Mouse (Mus musculus): ENCODE measurements at regions not wholly inside any gene's neighbourhood (a gene's known extent, or its start where the extent isn't known, plus 50 kb on each side); places are given as distances from the start of the nearest gene placed in this dataset.

DNA sequence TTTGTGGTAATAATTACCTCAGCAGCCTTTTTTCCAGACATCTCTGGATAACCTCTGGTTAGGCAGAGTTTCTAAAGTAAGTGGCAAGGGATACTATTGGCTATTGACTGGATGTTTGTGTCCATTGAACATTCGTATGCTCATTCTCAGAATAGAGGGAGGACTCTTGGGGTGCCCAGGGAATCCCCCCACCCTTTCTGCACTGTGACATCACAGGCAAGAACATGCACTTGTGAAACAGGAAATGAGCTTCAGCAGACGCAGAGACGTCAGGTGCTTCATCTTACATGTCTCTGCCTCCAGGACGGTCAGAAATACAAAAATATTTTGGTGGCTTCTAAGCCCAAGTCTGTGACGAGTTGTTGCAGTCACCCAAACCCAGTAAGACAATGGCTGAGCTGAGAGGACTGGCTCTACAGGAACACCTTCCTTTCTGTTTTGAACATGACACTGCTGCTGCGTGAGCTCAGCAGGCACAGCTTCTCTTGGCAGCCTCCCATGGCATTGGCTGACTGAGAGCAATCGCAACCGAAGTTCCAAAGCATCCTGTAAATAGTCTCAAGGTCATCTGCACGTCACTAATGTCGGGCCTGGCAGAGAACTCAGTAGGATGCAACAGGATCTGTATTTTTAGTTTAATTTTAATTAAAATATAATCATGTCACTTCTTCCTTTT, 904.6 kb downstream of the Slc4a3 start:
- peak; percentile 60 for DNase-seq
- intact Hi-C loops (cut with DNase I): no loop called here

DNA sequence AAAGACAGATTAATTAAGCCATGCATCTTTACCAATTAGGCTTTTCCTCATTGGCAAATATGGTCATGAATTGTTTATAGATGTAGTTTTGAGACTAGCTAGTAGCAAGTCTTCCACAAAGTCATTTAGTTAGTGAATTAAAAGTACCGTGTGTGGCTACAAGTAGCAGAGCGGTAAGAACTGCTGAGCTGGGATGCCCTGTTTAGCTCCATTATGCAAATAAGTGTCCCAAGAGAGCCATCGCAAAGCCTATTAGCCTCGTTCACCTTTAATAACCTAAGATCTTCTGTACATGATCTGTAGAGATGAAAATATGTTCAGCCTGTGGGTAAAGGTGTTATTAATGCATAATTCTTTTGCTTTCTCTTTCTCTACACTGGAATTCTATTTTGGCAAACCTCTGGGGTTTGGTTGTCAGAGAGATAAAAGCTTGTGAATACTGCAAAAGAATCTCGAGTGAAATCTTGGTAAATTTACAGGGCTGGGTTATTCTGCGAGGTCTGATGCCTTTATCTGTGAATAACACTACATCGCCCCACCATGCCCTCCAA, 907.2 kb downstream of the Slc4a3 start:
- intact Hi-C loops (cut with DNase I): no loop called here
- no peak for DNase-seq

DNA sequence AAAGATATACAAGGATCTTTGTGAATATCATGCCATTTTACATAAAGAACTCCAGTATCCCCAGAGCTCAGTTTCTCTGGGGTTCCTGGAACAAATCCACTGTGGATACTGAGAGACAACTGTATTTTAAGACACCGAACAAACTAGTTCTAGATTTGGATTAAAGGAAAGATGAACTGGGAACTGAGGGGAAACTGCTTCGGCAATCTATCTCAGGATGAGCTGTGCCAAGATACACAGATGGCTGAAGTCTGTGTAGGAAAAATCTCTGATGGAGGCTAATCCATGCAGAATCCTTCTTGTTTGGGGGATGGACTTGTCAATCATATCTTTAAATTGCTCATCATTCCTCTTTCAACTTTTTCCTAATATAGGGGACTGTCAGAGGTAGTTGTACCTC, 920.5 kb downstream of the Slc4a3 start:
- no peak for DNase-seq
- intact Hi-C loops (cut with DNase I): no loop called here

DNA sequence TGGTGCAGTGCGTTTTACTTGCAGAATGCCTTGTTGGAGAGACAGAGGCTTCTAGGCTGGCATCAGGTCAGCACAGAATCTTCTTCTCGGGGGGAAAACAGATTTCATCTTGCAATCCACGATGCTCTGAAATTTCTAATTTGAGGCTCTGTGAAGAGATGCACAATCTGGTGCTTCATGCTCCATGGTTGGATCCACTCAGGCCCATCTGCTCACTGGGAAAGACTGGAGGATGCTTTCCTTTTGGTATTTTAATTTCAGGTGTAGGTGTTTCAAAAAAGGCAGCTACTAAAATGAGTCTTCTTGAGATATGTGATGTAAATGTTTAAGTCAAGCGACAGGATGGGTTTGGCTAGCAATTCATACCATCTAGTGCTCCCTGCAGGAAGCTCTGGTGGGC, 938.1 kb downstream of the Slc4a3 start:
- intact Hi-C loops (cut with DNase I): no loop called here

DNA sequence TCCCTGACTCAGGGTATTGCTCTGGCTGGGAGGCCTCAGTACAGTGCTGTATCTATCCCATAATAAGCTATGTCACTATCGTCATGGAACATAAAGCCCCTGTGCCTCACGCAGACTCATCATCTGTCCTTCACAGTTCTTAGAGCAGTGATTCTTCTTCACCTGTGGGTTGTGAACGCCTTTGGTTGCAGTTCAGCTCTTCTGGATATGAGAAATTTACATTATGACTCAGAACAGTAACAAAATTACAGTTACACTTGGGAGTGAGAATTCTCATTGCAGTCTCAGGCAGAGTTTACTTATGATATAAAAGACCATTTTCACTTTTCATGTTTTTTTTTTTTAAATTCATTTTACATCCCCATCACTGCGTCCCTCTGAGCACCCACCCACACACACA, 941.4 kb downstream of the Slc4a3 start:
- intact Hi-C loops (cut with DNase I): no loop called here
- DNase-seq: no peak

More for the DNA sequence above, 938.1 kb downstream of the Slc4a3 start:
- no peak for DNase-seq

DNA sequence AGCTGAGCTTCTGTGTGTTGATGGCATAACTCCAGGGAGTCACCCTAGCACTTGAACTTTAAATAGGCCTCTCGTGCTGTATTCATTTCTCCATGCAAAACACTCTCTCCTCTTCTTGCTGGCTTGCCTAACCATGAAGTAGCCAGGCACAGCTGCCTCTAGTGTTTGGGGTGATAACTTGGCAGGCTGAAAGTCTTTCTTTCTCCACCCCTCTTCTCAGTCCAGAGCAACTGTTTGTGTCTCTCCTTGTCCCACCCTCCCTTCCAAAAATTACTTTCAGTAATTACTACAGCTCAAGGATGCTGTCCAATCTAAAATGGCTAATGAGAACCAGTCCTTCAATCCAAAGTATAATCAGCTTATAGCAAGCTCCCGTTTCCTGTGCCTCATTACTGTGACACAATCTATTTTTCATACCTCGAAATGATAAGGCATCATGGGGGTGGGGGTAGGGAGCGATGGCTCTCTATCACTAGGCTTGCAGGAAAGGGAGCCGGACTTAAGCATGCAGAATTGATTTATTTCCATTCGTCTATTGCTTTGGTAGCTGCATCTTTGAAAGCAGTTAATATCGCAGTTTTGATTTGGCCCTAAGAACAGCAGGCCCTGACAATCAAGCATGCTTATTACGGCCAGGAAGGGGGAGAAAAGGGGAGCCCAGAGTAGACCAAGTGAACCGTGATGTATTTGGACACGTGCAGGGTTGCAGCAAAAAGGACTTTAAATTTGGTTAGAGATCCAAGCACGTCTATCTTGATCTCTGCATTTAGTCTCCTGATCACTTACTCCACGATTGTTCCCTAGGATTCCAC, 943.8 kb downstream of the Slc4a3 start:
- DNase-seq: no peak
- intact Hi-C loops (cut with DNase I): loop anchor here (10.0 kb wide), 1 partner anchor 1025 kb away; the partner anchor contains the start of gene Epha4

DNA sequence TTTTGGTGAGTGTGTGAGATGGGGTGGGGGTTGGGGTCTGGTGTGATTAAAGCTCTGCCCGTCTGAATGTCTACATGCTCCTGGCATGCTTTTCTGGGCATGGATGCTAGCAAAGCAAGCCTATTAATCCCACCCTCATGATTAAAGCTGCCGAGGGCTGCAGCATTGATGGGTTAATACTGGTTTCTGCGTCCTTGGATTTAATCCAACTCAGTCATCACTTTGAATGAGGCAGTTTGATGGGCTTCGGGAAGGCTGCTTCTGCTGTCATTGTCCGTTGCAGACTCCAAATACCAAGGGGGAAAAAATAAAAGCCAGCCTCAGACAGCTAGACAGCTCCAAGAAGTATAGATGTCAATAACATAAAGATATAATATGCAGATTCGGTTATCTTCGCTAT, 944.7 kb downstream of the Slc4a3 start:
- peak; percentile 57 for DNase-seq
- intact Hi-C loops (cut with DNase I): loop anchor here (10.0 kb wide), 1 partner anchor 1024 kb away; the partner anchor contains the start of gene Epha4

DNA sequence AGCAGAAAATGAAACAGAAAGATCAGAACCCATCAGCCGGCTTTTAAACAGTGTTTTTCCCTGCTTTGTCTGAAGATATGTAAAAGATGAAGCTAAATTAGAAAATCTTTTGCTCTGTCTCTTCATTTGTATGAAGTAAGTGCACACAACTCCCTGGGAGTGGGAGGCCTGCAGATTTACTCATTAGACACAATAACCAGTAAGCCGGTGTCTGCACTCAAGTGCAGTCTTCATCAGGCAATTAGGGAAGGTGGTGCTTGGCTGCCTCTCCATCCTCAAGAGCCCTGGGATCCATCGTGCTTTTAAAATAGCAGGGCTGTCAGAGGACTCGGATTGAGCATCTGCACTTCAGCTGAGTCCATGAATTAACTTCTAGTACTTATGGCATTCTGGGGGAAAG, 945.1 kb downstream of the Slc4a3 start:
- intact Hi-C loops (cut with DNase I): loop anchor here (10.0 kb wide), 1 partner anchor 1024 kb away; the partner anchor contains the start of gene Epha4

DNA sequence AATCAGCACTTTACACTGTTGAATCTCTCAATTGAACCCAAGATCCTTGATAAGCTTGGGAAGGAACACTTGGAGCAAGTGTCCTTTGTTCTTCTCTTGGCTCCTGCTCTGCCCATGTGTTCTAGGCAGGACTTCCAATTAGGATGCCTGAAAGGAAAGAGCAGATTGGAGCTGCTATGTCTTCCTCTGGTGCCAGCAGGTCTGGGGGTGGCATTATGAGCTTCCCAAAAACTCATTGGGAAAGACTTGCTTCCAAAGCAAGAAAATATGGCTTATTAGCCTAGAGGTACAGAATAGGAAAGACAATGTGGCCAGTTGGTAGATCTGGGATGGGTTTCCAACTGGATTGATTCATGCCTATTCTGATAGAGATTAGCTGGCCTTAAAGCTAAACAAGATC, 959.1 kb downstream of the Slc4a3 start:
- DNase-seq: no peak
- intact Hi-C loops (cut with DNase I): no loop called here

More for the DNA sequence above, 945.1 kb downstream of the Slc4a3 start:
- DNase-seq: no peak

DNA sequence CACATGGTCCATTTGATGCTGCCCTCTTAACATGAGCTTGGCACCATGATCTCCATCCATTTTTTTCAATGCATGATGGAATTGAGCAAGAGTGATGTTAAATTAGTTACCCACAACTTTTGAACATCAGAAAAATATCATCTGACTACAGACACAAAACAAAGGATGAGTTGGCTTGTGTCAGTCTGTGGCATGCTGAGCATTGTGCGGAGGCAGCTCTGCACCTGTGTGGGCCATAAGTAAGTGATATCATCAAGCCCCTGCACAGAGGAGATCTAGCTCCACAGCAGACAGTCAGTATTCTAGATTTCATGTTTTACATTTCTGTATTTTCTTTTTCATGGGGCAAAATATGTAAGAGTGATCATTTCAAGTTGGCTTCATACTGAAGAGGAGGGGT, 962.8 kb downstream of the Slc4a3 start:
- DNase-seq: no peak
- intact Hi-C loops (cut with DNase I): no loop called here

DNA sequence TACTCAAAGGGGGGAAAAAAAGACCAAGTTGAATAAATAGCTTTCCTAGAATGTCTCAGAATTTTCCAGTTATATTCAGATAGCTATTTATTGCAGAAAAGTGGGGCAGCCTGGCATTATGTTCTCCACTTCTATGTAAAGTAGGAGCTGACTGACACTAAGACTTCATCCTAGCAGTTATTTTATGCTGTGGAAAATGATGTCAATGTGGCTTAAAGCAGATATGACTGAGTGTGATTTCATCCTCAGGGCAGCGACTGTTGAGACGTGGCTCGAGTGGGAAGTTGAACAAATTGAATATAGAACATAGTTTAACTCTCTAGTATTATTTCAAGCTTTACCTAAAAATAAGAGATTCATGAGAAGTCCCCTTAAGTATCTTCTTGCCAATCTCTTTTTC, 963.4 kb downstream of the Slc4a3 start:
- intact Hi-C loops (cut with DNase I): no loop called here
- no peak for DNase-seq

DNA sequence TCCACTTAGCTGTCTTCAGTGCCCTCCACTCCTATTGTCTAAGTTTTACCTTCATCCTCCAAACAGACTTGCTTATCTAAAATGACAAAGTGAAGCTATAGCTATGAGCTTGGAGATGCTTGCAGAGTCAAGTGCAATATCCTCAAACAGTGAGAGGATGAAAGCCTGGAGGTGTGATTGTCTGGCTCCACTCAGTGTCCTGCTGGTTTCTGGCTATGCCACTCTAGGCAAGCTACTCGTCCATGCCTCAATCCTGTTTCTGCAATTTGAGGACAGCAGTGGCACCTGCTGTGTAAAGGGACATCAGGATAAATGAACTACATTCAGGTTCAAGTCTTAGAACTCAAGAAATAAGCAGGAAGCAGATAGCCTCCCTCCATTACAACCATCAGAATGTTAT, 966.1 kb downstream of the Slc4a3 start:
- no peak for DNase-seq
- intact Hi-C loops (cut with DNase I): no loop called here

DNA sequence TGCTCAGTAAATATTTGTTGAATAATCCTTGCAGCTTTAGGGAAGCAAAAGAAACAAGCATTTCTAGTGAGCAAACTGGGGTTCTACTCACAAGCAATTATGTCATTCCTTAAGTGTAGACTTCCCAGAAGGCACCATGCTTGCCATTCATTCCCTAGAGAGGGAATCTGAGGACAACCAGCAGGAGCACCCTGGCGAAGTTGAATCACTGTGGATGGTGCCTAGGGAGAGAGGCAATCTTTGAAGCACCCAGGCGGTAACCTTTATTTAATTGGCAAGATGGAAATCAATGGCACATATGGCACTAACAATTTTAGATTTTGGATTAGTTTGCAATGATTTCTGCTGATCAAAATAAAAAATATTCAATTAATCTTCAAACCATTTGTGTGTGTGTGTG, 967.4 kb downstream of the Slc4a3 start:
- no peak for DNase-seq

DNA sequence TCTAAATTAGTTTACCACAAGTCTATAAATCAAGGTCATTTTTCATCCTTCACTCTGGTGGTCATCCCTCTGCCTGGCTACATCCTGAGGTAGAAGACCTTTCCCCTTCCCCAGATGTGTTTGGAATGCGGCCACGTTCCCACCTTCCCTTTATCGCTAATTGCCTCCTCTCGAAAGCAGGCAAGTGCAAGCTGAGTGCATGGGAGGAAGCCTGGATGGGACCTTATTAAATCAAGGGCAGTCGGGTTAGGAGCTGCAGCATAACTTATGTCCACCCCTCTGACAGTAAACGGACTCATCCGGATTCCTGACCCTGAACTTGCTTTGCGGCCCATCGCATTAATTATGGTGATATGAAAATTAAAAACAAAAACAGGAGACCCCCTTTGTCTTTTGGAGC, 983.5 kb downstream of the Slc4a3 start:
- intact Hi-C loops (cut with DNase I): no loop called here
- DNase-seq: no peak

More for the DNA sequence above, 967.4 kb downstream of the Slc4a3 start:
- intact Hi-C loops (cut with DNase I): no loop called here

DNA sequence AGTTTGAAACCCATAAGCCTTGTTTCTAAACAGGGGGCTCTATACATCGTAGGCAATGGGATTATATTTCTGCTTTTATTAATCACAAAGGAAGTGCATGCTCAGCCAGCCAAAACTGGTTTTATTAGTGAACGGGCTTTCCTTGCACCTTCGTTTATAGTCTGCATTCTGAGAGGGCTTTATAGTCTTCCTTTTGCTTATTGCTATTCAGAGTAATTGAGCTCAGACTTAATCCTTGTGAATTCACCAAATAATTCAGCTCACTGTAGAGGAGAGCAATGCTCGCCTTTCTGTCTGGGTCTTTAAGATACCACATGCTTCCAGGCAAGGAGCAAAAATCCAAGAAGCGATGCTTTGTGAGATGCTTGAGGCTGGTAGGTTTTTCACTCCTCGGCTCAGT, 984.3 kb downstream of the Slc4a3 start:
- intact Hi-C loops (cut with DNase I): no loop called here
- DNase-seq: no peak

DNA sequence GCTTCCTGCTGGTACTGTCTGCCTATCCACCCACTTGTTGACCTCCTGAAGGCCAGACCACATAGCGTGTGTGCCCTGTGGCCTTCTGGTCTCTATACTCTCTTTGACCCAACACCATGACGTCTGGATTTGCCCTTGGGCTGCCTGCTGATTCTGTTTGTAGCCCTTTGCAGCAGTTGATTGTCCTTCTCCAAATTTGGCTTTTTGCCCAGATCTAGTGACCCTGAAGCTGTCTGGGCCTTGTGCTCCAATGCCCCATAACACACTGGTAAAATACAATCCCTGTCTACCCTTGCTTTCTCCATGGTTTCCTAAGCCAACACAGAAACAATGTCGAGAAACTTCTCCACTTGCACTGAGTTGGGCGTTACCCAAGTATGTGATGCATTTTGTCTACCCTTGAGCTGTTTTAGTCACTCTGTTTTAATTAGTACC, 979.3 kb downstream of the Epha4 start:
- intact Hi-C loops (cut with DNase I): no loop called here
- DNase-seq: peak; percentile 4

DNA sequence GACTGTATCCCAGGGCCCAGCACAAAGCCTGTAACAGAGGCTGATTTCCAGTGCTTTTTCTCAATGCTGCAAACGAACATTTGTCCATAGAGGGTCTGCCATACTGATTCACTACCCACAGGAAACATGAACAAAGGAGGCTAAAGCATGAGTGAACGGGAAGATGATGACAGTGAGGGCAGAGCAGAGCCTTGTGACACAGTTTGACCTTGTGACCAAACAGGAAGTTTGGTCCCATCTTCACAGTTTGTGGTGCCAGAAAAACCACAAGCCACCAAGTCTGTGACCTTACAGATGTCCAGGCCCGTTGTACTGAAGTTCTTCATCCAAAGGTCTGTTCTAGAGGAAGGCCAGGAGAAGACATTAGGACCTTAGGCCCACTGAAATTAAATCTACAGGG, 974.4 kb downstream of the Epha4 start:
- no peak for DNase-seq
- intact Hi-C loops (cut with DNase I): no loop called here

DNA sequence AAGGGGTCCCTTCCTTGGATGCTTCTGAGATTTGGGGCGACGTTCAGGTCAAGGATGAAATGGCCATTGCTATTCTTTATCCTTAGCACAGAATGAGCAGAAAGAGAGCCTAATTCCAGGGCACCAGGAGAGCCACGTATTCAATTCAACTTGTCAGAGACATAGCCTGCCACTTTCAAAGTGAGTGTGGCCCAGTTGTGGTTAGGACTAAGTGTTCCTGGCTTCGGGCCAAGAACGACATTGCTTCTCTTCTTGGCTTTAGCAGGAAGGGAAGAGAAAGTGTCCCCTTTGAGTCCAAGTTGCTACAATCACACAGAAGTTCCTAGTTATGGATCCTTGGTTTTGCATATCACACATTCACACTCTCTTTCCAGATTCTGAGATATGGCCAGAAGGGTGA, 964.0 kb downstream of the Epha4 start:
- intact Hi-C loops (cut with DNase I): no loop called here
- no peak for DNase-seq

DNA sequence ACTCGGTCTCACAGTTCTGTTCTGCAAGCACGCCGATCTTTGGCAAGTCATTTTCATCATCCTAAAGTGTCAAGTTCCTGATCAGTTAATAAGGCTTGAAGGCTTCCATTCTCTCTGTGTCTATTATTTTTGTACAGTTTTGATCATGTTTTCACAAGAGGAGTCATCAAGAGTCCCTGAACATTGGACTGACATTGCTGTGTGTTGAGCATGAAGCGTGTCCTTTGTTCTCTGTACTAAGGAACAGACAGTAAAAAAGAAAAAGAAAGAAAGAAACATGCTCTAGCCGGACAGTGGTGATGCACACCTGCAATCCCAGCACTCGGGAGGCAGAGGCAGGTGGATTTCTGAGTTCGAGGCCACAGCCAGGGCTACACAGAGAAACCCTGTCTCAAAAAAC, 955.4 kb downstream of the Epha4 start:
- DNase-seq: no peak
- intact Hi-C loops (cut with DNase I): no loop called here

DNA sequence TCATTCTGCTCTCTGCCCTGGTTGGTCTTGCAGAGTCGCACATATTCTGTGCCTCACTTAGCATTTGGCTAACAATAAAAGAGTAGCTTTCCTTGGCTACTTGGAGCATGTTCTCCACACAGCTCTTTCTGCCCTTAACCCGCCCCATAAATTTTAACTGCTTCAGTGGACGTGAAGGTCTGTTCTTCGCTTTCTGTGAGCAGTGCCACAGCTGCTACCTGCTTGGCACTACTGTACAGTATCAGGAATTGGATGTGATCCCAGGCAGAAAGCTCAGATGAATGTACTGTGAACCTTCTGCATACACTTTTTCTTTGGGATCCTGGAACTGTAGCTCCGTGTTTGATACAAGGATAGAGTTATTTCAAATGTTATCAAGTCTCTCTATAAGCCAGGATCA, 939.4 kb downstream of the Epha4 start:
- peak; percentile 51 for DNase-seq
- intact Hi-C loops (cut with DNase I): no loop called here

DNA sequence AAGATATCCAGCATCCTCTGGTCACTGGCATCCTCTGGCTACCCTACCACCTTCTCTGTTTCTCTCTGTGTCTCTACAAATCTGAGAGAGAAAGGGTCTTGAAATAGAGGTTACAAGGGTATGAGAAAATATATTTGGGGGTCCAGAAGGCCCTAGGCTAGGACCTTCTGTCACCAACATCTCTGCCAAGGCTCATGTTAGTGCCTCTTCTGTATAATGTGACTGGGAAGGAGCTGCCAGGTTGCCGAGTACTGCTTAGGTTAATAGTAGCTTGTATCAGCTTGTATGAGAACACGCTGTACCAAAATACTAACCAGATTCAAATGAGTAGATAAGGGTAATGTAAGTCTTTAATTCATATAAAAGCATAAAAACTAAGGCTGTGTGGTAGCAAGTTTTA, 929.0 kb downstream of the Epha4 start:
- peak; percentile 45 for DNase-seq
- intact Hi-C loops (cut with DNase I): no loop called here

DNA sequence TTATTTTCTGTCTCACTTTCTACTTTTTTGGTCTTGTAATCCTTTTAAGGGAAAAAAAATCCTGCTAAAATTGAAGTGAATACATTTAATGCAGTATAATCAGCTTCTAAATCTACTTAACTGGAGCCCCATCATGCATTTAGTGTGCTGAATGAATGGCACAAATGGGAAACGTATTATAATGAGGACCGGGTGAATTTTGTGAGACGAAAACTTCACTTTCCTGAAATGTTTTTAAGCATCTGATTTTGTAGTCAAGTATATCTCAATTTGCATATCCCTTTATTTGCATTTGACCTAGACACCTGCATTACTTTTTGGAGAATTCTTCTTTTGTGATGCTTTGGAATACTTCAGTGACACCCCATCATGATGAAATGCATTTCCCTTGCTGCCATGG, 889.1 kb downstream of the Epha4 start:
- intact Hi-C loops (cut with DNase I): no loop called here

More for the DNA sequence above, 889.1 kb downstream of the Epha4 start:
- no peak for DNase-seq
